Mouse (Mus musculus) small intestine, adult 2 months (tissue): ENCODE results near the gene Runx1.

Source experiments
- CTCF ChIP-seq: fragments of 200-500 bp; IDR thresholded peaks from 2 replicates; pipeline ENCODE4 v1.5.1; 2012; ENCODE audit warnings: low read depth, mild to moderate bottlenecking, control low read depth, inconsistent platforms, low read length, moderate library complexity, mixed read lengths; ENCODE audit not compliant: insufficient replicate concordance, insufficient read length; ENCODE audit errors: extremely low read depth
- POLR2A ChIP-seq: fragments of 200-500 bp; IDR thresholded peaks from 2 replicates; pipeline ENCODE4 v1.6.1; 2012; ENCODE audit warnings: low read depth, mild to moderate bottlenecking, control low read depth, inconsistent platforms, low read length, moderate library complexity

DNA sequence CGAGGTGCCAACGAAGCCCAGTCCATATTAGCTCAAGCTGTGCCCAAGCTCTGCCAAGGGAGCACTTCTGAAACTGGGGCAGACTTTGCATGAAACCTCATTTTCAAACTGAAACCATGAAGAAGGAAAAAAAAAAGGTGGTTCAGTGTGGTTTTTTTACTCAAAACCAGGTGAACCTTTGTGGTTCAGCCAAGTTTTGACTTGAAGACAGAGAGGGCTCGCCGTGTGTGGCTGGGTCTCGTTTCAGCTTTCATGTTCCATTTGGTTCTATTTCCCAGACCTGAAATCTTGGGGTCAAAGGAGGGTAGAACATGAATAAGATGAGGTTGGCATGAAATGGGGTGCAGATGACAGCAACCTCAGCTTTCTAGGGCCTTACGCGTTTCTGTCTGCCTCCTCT lies 58.5 kb downstream of the Runx1 start:
- no peak for TF ChIP-seq CTCF
- TF ChIP-seq POLR2A, result no peak
